Mouse (Mus musculus) adrenal gland (tissue): ENCODE measurements around the gene Rnf39.
"Not testable (repeated sequence)": the region's sequence is repeated elsewhere in the genome, so short reads cannot be mapped to it uniquely, and the experiment has no call there.

Experiments used
- intact Hi-C: fragments of 180-260 bp; cut with DNase I; formaldehyde crosslinking; loops from one replicate; pipeline ENCODE4 v1.15.1; 2025

Gene Rnf39

DNA sequence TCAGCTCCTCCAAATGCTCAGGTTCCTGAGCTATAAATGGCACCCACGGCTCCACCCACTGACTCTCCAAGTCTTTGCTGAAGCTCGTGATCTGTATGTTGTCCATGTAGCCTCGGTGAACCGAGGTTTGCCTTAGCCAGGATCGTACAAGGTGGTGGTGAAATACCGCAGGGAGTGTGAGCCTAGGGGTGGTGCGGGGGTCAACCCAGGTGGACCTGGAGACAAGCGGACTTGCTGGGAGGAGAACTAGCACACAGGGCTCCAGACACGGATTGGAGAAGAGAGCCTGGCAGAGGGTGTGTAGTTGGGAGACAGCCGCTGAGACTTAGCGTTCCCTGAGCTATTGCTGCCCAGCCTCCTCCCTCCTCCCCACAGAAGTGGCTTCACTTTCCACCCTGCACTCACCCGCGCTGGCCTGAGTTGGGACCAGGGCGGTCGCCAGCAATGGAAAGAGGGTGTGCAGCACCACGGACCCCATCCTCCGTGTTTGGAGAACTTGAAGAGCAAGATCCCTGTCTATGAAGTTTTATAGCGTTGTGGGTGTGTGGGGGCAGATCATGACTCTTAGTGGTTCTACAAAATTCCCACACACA is 38.6 kb downstream of the Rnf39 start, which contains the start of gene 2410137M14Rik:
TSS of gene 2410137M14Rik (minus strand) at position 17 of the 593 bp plus-strand sequence.
- intact Hi-C loops: no loop called here

DNA sequence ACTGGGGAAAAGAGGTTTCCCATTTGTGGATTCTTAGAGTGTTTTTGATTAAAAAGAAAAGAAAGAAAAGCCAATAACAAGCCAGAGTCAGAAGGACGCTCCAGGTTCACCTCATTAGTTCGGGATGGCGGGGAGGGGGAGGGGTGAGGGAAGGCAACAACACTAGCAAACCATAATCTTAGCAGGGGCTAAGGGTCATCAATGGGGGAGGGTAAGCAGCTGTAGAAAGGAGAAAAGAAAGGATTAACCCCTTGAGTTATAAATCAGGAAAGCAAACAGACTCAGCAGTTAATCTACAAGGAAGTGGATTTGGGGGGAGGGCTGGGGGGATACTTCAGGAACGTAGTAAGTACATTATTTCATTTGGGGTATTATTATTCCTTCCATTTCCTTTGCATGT is 39.1 kb downstream of the Rnf39 start:
- intact Hi-C loops: no loop called here

- intact Hi-C loops: no loop called here
Measured at GRCm38 (mm10) chr17:36982253-36983155, 39.8 kb downstream of the Rnf39 start.

DNA sequence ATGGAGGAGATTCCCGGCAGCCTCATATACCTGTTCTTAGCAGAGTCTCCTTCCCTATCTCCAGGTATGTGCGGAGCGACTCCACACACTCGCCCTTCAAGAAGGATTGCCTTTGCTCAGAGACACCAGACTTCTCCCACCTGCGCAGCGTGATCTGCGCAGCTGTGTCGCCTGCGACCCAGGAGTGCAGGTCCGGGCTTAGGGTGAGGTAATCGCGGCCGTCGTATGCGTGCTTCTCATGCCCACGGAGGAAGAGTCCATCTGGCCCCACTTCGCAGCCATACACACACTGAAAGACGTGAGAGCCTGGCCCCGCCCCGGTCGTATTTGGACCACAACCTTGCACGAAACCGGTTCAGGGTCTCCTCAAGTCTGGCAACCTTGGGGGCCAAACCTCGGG is 45.8 kb downstream of the Rnf39 start:
- intact Hi-C loops: no loop called here

GRCm38 (mm10) chr17:36989437-36989836 is 46.7 kb downstream of the Rnf39 start, which contains the start of gene H2-M5:
TSS of gene H2-M5 (minus strand) at chr17:36989537.
- intact Hi-C loops: no loop called here

GRCm38 (mm10) chr17:36990630-36991029 is 47.9 kb downstream of the Rnf39 start:
- intact Hi-C loops: not testable (repeated sequence)

DNA sequence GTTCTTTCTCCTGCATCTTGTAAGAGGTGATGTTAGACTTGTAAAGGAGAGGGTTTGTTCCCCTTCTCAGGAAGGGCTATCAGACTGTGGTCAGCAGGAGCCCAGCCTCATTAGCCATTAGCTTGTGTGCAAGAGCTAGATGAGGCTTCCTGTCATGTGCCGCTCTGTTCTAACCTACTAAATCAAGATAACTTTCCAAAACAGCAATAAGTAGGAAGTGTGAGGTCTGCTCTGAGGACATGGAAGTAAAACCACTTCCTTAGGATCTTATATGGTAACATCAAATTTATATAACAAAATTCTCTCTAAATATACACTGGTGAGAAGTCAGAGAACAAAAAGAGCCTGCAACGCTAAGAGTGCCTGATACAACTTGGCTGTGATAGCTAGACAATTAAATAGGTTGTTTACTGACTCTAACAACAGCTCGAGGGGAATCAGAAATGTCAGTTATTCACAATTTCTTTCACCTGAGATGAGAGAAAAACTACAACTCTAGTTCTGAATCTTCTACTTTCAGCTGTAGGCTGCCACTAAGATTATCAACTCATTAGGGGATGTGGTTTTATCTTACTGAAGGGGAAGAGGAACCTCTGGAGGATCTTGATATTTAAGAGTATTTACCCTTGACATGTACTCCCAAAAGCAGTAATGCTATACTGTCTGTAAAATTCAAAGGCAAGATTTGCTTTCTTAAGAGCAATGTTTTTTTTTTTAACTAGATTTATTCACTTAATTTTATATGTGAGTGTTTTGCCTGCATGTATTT is 49.8 kb downstream of the Rnf39 start:
- intact Hi-C loops: no loop called here

DNA sequence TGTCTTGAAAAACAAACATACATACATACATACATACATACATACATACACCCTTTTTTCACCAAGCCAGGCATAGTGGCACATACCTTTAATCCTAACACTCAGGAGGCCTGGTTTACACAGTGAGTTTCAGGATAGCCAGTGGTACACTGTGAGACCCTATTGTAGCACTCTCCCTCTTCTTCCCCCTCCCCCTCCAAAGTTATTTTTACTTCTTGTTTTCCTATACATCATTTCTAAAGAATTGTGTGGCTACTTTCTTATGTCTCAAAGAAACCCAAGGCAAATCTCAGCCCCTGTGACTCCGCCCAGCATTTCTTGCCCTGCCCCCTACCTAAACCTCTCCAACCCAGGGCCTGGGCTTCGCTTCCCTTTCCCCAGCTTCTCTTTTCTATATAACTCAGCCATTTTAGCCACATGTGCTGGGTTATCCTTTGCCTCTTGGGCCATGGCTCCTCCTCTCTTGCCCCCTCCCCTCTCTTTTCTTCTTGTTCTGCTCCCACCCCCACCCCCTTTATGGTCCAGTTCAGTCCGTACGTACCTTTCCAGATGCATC is 51.1 kb downstream of the Rnf39 start:
- intact Hi-C loops: no loop called here

- intact Hi-C loops: no loop called here
Measured at GRCm38 (mm10) chr17:36994528-36994927, 51.8 kb downstream of the Rnf39 start.

GRCm38 (mm10) chr17:36995448-36995847 is 52.7 kb downstream of the Rnf39 start:
- intact Hi-C loops: loop anchor here (5.0 kb wide), 2 partner anchors 52 to 98 kb away; partner anchors contain the start of genes Gabbr1 and Trim31

GRCm38 (mm10) chr17:36997033-36997735 is 54.5 kb downstream of the Rnf39 start:
- intact Hi-C loops: loop anchor here (2.0 to 5.0 kb wide), 3 partner anchors 50 to 100 kb away; partner anchors contain the start of genes Gabbr1 and Trim31
